Mouse (Mus musculus): ENCODE results near the gene Tuba1c.

Gene Tuba1c

DNA sequence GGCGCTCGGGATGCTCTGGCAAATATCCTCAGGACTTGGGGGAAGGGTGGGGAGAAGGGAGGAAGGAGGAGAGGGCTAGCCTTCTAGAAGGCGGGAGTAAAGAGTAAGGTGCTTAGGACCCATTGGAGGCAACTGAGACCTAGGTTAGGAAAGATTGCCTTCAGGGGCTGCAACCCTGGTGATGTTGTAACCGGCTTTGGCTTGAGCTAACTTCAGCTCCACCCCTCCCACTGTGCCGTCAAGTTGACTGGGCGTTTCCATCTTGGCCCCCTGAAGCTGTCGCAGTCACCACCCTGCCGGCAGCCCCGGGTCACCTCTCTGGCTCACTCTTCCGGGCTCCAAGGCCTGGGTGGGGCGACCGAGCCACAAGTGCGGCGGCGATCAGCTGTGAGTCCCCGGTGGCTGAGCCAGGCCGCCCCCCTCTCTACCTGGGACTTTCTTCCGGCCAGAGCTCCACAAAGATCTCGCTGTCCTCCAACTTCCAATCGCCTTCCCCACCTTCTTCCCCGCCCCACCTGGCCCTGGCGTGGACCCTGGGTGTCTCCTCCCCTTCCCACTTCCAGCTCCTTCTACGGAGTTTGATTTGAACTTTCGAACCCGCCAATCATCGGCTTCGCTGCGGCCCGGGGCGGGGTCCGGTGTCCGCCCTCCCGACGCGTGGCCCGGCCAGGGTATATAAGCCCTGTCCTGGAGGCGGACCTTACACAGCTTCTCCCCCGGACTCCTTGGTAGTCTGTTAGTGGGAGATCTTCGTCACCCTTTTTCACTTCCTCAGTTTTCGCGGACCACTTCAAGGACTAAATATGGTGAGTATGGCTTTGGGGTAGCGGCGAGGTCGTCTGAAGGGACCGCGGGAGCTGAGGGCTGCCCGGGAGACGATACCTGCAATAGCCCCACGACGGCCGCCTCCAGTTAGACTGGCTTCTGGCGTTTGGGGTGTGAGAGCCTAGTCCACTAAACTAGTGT, at the start of gene Tuba1c:
Tuba1c (plus strand) TSS at position 273 of the 966 bp plus-strand sequence.
- in situ Hi-C loops (cut with MboI; ENCODE audit: unreplicated experiment in 2 of 2), result loop anchor here in 1 of 2 experiments (10.0 kb wide), 1 partner anchor 365 kb away; the partner anchor contains the start of gene Tmbim6

DNA sequence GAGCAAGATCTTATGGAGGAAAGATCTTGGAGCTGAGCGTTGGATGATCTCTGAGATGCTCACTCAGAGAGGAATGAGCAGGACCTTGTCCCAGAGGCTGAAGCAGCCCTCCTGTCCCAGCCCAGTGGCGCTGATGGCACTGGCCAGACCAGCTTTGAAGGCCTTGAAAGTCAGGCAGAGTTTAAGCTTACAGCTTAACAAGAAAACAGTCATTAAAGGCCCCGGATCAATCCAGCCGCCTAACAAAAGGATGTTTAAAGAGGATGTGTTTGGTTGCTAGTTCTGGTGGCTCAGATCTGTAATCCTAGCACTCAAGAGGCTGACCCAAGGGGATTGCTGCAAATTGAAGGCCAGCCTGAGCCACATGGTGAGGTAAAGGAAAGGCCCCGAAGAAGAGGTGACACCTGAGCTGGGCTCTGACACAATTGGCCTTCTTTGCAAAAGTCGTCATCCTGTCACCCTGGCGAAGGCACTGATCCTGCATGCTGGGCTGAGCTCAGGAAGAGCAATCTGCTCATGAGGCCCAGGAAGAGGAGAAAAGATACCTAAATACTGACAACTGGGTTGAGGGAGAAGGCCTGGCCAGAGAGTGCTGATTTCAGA, 49.6 kb upstream of the Tuba1c start:
- in situ Hi-C loops (cut with MboI; ENCODE audit: unreplicated experiment in 2 of 2), result loop anchor here in 1 of 2 experiments (5.0 kb wide), 1 partner anchor 33 kb away; no protein-coding TSS in a partner anchor

- in situ Hi-C loops (cut with MboI; ENCODE audit: unreplicated experiment in 2 of 2), result loop anchor here in 1 of 2 experiments (5.0 kb wide), 1 partner anchor 35 kb away; no protein-coding TSS in a partner anchor
These were observed 47.6 kb upstream of the Tuba1c start for GRCm38 (mm10) chr15:98982100-98982499.

DNA sequence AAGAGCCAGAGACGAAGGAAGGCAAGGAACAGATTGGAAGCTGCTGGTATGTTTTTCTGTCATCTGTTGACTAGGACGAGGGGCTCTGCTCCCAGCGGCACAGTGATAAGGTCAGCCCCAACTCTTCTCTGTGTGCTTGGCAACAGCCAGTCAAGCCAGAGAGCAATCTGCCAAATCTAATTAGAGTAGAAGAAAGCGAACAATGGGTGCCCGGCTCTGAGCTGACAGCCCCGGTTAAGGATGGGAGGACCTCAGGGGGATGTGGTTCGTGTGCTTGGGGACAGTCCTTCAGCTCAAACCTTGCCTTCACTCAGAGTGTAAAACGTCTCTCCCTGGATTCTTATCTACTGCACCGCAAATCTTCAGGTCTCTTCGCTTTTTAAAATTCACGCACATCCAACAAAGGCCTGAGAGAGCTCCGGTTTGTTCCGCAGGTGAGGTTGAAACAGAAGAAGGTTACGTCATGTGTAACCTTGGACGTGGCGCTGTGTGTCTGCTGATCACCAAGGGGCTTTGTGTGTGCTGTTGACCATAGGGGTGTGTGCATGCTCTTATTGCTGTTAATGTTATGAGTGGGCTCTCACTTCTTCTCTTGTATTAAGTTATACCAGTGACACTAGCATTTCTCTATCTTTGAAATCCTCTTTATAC, 46.1 kb upstream of the Tuba1c start:
- in situ Hi-C loops (cut with MboI; ENCODE audit: unreplicated experiment in 2 of 2), result loop anchor here in 1 of 2 experiments (5.0 kb wide), 1 partner anchor 36 kb away; no protein-coding TSS in a partner anchor

DNA sequence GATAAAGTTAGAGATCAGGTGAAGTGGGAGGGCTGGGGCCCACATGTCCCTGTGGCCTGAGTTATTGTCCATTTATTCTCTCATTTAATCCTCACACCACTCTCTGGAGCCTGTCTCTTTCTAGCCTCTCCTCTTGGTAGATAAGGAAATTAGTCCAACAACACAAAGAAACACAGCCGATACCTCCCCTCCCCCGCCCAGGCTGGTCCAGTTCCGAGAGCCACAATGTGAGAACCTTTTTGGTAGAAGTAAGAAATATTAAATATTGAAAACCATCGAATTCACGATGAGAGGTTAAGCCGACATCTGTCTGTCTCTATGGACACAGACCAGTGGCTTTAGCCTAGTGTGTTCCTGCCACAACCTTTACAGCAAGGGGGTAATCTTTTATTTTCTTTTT, 45.0 kb upstream of the Tuba1c start:
- in situ Hi-C loops (cut with MboI; ENCODE audit: unreplicated experiment in 2 of 2), result loop anchor here in 1 of 2 experiments (5.0 kb wide), 1 partner anchor 37 kb away; no protein-coding TSS in a partner anchor

DNA sequence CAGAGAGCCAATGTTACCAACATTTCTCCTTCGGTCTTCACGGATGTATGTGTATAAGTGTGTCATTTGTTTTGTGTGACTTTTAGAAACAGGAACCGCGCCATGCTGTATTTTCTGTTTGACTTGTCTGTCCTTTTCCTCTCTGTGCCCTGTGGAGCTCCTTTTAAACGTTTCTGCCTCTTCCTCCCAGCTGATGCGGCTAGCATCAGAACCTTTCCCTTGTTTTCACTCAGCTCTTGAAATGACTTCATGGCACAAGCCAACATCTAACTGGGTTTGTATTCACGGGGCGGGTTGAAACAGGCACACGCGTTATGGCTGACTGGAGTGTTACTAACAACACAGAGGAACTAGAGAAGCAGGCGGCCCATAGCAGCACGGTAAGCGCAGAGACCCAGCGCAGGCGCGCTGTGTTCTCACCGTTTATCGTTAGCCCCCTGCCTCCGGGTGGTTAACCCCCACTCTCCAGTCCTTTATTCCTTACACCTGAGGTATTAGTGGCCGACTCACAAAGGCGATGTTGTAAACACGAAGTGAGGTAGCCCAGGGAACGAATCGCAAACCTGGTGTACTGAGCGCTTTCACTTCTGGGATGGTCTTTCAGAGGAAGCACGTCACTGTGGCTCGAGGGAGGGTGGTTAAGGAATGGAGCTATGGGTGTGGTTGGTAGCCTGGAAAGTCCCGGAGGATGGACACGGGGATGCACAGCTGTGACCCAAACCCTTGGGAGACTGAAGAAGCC, 44.3 kb upstream of the Tuba1c start:
- in situ Hi-C loops (cut with MboI; ENCODE audit: unreplicated experiment in 2 of 2), result no loop called here

GRCm38 (mm10) chr15:98985982-98986715, 43.5 kb upstream of the Tuba1c start:
- in situ Hi-C loops (cut with MboI; ENCODE audit: unreplicated experiment in 2 of 2), result no loop called here

DNA sequence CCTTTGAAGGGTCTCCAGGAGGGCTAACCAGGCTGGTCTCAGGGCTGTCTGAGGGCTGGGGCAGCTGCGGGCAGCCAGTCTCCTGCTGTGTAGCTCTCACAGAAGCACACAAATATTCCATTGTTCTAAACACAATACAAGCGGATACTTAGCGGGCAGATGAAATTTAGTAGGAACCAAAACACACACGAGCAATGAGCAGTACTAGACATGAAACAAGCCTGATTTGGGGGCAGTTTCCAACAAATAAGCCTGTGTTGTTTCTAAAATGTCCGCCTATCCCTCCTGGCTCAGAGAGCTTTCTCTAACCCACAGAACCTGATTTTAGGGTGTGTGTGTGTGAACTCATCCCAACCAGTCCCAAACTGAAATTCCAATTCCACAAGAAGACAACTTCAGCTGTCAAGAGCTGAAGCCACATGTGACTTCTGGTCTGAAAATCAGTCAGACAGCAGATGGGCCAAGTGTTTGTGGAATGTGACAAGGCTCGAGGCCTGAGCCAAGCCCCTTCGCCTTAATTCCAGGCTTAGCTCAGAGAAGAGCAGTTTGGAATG, 42.5 kb upstream of the Tuba1c start:
- in situ Hi-C loops (cut with MboI; ENCODE audit: unreplicated experiment in 2 of 2), result no loop called here

- in situ Hi-C loops (cut with MboI; ENCODE audit: unreplicated experiment in 2 of 2), result no loop called here
These were observed 42.0 kb upstream of the Tuba1c start for GRCm38 (mm10) chr15:98987661-98988181.

- in situ Hi-C loops (cut with MboI; ENCODE audit: unreplicated experiment in 2 of 2), result no loop called here
These were observed 40.9 kb upstream of the Tuba1c start for GRCm38 (mm10) chr15:98988787-98989186.

GRCm38 (mm10) chr15:98989701-98990430, 39.8 kb upstream of the Tuba1c start:
- in situ Hi-C loops (cut with MboI; ENCODE audit: unreplicated experiment in 2 of 2), result loop anchor here in 1 of 2 experiments (5.0 kb wide), 1 partner anchor 53 kb away; no protein-coding TSS in a partner anchor

GRCm38 (mm10) chr15:98990669-98991539, 38.8 kb upstream of the Tuba1c start:
- in situ Hi-C loops (cut with MboI; ENCODE audit: unreplicated experiment in 2 of 2), result loop anchor here in 1 of 2 experiments (5.0 kb wide), 1 partner anchor 54 kb away; no protein-coding TSS in a partner anchor

DNA sequence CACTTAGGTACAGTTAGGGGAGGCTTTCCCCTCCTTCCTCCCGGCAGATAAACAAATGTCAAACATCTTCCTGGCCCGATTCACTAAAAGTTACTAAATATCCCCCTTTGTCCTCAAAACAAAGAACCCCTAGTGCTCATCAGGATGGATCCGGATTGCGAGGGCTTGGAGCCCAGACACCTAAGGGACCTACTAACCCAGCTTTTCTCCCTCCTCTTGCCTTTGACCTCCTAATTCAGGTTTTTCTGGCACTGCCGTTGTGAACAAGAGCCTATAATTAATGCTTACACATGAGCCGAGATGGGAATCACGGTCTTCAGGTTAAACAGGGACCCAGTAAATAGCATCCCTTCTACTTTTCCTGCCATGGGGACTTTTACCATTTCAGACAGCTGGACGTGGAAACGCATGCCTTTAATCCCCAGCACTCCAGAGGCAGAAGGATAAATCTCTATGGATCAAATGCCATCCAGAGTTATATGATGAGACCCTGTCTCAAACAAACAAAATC, 38.1 kb upstream of the Tuba1c start:
- in situ Hi-C loops (cut with MboI; ENCODE audit: unreplicated experiment in 2 of 2), result loop anchor here in 1 of 2 experiments (5.0 kb wide), 1 partner anchor 54 kb away; no protein-coding TSS in a partner anchor

DNA sequence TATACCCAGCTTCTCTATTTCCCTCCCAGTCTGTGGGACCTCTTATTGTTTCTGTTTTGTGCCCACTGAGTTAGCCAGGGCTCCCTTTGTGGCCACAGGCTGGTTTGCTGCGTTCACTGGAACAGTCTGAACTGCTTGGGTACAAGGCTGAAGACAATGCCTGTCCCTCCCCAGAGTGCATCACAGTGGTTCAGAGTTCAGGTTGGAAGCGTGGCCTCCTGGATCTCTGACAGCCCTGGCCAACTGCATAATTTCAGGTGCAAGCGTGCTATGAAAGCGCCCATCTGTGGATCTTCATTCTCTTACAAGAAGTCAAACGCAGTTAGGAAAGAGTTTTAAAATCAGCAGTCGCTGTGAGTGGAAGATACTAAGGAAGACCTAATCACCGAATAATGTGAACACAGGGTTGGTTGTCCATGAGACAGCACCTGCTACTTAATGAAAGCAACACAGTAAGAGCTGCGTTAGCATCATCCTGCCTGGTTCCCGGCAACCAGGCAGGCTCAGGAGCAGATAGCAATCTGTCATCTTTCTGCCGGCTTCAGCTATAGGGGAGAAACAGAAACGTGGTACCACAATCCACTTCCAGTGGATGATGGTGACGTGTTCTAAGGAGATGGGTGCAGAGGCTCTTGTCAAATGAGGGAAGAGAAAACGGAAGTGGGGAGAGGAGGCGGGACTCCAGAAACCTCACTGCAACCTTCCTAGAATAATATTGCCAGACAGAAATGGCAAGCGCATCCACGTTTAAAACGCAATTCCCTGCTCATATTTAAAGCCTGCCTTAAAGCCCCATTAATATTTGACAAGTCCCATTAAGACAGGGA, 37.4 kb upstream of the Tuba1c start:
- in situ Hi-C loops (cut with MboI; ENCODE audit: unreplicated experiment in 2 of 2), result loop anchor here in 1 of 2 experiments (5.0 kb wide), 1 partner anchor 55 kb away; no protein-coding TSS in a partner anchor

DNA sequence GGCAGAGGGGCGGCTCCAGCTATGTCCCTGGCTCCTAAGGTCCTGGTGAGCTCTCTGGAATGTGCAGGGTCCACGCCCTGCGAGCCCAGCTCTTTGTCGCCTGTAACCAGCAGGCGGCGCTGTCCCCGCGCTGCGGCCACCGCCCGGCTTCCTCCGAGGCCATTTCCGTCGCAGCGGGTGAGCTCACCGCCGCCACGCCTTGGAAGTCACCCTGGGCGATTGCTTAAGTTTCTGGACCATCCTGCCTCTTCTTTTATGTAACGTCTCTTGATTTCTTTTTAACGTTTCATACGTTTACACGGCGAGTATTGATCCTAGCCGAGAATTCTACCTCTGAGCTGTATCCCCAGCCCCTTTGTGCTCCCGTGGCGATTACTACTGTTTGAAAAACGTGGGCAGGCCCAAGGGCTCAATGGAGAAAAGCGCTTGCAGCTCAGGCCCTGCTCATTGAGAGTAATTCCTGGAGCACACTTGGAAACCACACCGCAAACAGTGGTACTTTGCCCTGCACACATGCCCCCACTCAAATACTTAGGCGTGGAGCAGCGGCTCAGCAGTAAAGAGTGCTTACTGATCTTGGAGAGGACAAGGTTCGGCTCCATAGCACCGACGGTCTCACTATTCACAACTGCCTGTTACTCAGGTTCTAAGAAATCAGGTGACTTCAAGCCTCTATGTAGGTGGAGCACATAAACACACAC, 36.4 kb upstream of the Tuba1c start:
- in situ Hi-C loops (cut with MboI; ENCODE audit: unreplicated experiment in 2 of 2), result loop anchor here in 1 of 2 experiments (5.0 kb wide), 1 partner anchor 56 kb away; no protein-coding TSS in a partner anchor

Measured in v-Abl transformed pro-B cells (cell line).